Mouse (Mus musculus): ENCODE measurements around the gene Mmp23.
"Not testable (repeated sequence)": the region's sequence is repeated elsewhere in the genome, so short reads cannot be mapped to it uniquely, and the experiment has no call there.

The Mmp23 gene

GRCm38 (mm10) chr4:155654456-155655298 lies 1.5 kb upstream of the Mmp23 start:
- DNase-seq (ENCODE audit: low spot score in 2 of 2): no peak

GRCm38 (mm10) chr4:155654183-155654455 lies 935 bp upstream of the Mmp23 start:
- no peak for DNase-seq (ENCODE audit: low spot score in 2 of 2)

DNA sequence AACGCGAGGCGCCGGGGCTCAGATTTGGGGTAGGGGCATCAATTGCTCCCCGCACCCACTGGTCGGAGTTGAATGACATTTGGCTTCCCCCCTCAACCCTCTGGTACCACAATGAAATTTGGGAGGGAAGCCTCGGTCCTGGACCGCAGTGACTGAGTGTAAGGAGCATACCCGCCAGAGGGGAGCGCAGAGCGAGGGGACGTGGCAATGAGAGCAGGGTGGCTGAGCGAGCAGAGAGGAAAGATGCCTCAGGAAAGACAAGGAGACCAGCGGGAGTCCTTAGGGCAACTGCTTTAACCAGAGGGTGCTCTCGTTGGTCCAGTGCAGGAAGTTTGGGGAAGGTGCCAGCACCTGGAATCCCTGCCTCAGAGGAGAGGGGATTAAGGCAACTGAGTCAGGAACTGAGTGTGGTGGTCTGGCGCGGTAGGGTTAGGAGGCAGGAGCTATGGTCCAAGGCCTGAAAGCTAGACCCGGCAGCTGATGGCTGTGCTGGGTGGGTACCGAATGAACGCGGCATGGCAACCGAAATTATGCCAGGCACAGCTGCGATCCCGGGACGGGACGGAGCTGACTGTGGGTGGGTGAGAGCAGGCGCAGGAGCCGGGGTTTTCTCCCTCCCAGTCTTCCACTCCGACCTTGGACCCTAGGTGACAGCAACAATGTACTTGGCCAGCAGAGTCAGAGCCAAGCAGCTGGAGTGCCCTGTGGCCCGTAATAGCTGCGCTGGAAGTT lies 433 bp upstream of the Mmp23 start:
- DNase-seq (ENCODE audit: low spot score in 2 of 2): no peak

- no peak for DNase-seq (ENCODE audit: low spot score in 2 of 2)
Observed at GRCm38 (mm10) chr4:155652283-155653085, 700 bp downstream of the Mmp23 start.

DNA sequence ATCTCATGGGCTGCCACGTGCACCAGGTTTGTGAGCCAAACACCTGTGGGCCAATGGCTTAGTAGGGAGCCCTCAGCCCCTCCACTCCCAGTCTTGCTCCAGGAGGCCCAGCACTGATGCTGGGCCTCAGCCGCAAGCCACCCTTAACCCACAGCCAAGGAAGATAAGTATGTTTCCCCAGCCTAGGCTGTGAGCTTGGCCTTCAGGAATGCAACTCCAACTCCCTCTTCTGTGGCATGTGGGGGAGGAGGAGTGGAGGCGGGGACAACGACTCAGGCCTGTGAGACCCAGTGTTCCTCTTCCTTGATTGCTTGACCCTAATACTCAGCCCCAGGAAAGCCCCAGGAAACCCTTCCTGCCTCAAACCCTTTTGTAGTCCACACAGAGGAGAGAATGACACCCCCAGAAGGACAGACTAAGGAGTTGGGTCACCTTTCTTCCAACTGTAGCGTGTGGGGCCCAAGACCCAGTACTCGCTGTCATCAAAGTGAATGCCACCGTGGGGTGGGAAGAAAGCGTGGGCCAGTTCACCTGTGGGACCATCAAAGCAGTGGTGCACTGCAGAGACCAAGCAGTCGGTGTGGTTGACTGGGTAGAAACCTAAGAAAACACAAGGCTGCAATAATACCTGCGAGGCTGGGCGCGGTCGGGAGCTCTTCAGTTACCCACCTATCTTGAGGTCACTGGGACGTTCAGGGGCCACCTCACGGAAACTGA lies 1.5 kb downstream of the Mmp23 start:
- no peak for DNase-seq (ENCODE audit: low spot score in 2 of 2)

- no peak for DNase-seq (ENCODE audit: low spot score in 2 of 2)
Observed at GRCm38 (mm10) chr4:155649355-155649754, 3.8 kb downstream of the Mmp23 start.

DNA sequence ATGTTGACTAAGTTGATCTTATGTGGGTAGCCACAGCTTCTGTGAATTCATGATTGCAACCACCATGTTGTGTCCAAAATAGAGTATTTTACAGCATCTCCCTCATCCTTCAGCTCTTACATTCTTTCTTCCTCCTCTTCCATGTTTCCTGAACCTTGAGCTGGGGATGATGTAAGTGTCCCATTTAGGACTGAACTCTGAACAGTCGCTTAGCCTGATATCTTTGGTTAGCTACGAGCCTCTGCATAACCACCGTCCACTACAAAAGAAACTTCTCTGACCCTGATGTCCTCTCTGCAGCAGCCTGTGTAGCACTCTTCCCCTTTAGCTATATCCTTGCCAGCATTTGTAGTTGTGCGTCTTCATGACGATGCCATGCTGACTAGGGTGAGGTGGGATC lies 7.5 kb downstream of the Mmp23 start:
- no peak for DNase-seq (ENCODE audit: low spot score in 2 of 2)

- not testable (repeated sequence) for DNase-seq (ENCODE audit: low spot score in 2 of 2)
Observed at GRCm38 (mm10) chr4:155645308-155645707, 7.9 kb downstream of the Mmp23 start, which contains the start of gene Gm10563. TSS of gene Gm10563 (minus strand) at chr4:155645408.

DNA sequence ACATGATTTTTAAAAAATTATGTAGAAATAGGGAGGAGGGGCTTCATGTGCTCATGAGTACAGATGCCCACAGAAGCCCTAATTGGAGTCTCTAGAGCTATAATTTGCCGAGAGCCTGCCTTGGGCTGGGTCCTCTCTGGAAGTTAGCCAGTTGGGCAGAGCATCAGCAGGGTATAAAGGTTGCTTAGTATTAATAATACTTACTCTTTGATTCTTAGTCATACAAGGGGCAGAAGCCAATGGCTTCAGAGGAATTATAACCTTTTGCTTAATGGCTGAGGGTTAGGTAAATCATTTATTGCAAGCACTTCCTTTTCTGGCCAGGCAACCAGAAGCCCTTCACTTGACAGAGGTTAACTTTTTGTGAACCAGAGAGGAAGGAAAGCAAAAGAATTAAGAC lies 9.7 kb downstream of the Mmp23 start:
- DNase-seq (ENCODE audit: low spot score in 2 of 2): no peak

GRCm38 (mm10) chr4:155635766-155636499 lies 17.3 kb downstream of the Mmp23 start:
- no peak for DNase-seq (ENCODE audit: low spot score in 2 of 2)

DNA sequence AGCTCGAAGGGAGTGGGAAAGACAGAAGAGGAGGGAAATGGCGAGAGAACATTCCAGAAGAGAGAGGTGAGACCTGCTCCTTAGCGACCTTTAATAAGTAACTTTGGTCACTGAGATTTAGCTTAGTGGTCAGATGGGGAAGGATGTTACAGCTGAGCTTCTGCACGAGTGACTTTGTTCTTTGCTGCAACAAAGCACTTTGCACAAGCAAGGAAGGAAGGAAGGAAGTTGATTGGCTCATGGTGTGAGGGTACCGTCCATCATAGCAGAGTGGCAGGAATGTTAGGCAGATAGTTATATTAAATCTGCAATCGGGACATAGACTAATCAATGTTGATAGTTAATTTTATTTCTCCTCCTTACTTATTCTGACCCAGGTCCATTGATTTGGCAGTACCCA lies 22.9 kb downstream of the Mmp23 start:
- no peak for DNase-seq (ENCODE audit: low spot score in 2 of 2)

DNA sequence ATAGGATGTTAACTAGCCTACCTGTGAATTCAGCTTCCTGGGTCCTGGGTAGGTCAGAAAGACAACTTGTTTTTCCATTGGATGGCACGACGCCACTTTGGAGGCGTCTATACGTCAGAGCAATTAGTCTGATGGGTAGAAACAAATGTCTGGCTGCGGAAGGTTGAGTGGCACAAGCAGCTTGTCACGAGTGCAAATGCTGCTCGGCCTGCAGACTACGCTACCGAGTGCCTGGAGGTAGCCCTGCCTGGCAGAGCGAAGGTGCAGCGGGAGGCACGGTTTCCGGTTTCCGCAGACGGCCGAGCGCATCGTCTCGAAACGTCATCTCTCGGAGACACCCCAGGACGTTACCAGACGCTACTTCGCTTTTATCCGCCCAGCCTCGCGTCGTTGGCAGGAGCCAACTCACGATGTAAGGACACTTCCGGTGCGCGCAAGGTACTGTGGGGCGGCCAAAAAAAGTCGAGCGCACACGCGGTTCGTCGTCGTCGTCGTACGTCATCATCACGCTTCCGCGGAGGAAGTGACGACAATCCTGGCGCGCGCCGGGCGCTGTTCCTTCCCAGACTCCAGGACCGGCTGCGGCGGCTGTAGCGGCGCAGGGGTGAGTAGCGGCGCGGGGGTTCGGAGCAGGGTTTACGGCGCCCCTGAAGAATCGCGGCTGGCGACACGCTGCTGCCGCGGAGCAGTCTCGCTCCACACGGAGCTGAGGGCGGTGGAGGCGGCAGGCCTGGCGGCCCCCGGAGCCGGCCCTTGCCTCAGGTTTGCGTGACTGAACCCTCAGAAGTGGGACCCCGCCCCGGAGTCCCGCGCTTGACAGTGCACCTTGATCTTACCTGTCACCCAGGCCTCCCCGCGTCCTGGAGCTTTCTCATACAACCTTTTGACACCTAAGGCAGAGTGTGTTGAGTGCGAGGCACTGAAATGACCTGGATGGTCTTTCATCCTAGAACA lies 28.6 kb downstream of the Mmp23 start, which contains the start of gene Cdk11b:
Gene Cdk11b (plus strand): TSS at position 517 of the 954 bp plus-strand sequence.
- DNase-seq (ENCODE audit: low spot score in 2 of 2): peak; percentile 87 to 91

DNA sequence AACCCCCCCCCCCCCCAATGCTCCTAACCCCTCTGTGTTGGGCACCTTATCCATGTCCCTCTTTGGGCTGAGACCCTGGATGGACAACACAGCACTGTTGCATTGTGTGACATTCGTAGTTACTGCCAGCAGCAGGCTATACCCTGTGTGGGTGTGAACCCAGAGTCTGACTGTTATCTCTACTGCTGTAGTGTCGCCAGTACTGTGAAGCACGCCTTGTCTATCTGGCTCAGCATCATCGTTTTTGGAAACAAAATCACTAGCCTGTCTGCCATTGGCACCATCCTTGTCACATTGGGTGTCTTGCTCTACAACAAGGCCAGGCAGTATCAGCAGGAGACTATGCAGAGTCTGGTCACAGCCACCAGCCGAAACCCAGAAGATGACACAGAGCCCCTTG lies 34.9 kb downstream of the Mmp23 start:
- DNase-seq (ENCODE audit: low spot score in 2 of 2): no peak

DNA sequence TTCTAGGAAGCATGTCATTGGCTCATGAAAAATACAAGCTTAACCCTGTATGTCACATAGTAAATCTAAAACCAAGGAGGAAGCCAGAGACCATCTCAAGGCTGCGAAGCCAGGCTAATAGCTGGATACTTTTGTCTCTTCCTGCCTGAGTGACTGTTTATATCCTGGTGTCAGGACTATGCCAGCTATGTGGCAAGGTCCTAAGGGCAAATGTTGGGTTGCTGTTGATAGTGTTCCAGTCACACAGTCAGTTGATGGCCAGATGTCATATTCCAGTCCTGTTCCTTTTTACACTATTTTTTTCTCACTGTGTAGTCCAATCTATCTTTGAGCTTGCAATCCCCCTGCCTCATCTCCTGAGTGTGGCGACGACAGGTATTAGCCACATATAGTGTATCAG lies 39.9 kb downstream of the Mmp23 start:
- DNase-seq (ENCODE audit: low spot score in 2 of 2): no peak

DNA sequence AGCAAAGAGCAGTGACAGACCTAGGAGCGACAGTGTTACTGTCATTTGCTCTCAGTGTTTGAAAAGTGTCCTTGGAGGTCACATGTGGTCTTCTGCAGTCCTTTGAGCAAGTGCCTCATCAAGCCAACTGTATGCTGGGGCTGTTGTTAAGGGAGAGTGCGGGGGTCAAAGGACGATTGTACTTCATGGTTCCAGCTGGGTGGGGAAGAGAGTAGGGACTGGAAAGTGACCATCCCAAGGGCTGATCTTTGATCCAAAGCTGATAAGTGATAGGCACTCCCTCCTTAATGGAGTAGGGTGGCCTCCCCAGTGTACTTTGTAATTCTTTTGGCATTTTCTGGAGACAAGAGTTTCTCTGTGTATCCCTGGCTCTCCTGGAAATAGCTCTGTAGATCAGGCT lies 41.3 kb downstream of the Mmp23 start:
- no peak for DNase-seq (ENCODE audit: low spot score in 2 of 2)

DNA sequence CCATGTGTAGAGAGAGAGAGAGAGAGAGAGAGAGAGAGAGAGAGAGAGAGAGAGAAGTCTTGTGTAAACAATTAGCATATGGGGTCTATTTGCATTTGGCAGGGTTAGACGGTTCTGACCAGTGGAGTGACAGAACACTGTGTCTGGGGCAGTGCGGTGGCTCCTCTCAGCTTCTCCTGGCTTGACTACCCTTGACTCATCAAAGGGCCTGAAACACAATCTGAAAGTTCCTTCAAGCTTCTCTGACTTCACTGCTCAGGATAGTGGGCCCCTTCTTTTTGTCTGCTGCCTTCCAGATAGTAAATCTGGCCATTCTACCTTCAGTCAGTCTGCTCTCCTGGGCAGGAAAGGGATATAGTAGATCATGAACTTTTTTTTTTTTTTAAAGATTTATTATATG lies 46.4 kb downstream of the Mmp23 start:
- DNase-seq (ENCODE audit: low spot score in 2 of 2): no peak

GRCm38 (mm10) chr4:155605132-155605531 lies 48.1 kb downstream of the Mmp23 start:
- DNase-seq (ENCODE audit: low spot score in 2 of 2): no peak

- no peak for DNase-seq (ENCODE audit: low spot score in 2 of 2)
Observed at GRCm38 (mm10) chr4:155603801-155604200, 49.4 kb downstream of the Mmp23 start.

GRCm38 (mm10) chr4:155602753-155603152 lies 50.4 kb downstream of the Mmp23 start:
- DNase-seq (ENCODE audit: low spot score in 2 of 2): no peak

GRCm38 (mm10) chr4:155601997-155602456 lies 51.2 kb downstream of the Mmp23 start:
- no peak for DNase-seq (ENCODE audit: low spot score in 2 of 2)
